Mouse (Mus musculus) kidney, embryonic 15.5 days (tissue): ENCODE results near the gene Opn1mw. TPM values are rescaled to one million over a fixed set of nuclear protein-coding genes. Genes with fewer than 3 reads are reported as not detected.
"Not testable (repeated sequence)": the region's sequence is repeated elsewhere in the genome, so short reads cannot be mapped to it uniquely, and the experiment has no call there.

Source experiments
- ATAC-seq: fragments of 200-750 bp; cut with Nextera tagmentation; replicated peaks from 2 replicates; pipeline ENCODE4 v1.8.0; 2017; ENCODE audit warnings: moderate TSS enrichment; ENCODE audit not compliant: low FRiP score
- H3K27ac ChIP-seq: fragments of 300-500 bp; sonication (generic); 2 replicates; pipeline ENCODE4 v1.5.1; 2015; ENCODE audit warnings: mild to moderate bottlenecking, inconsistent platforms
- H3K27me3 ChIP-seq: fragments of 300-500 bp; sonication (generic); 2 replicates; pipeline ENCODE4 v1.6.1; 2015; ENCODE audit warnings: inconsistent platforms
- H3K36me3 ChIP-seq: fragments of 300-500 bp; sonication (generic); 2 replicates; pipeline ENCODE4 v1.6.1; 2015; ENCODE audit warnings: inconsistent platforms
- H3K4me1 ChIP-seq: fragments of 300-500 bp; sonication (generic); 2 replicates; pipeline ENCODE4 v1.6.1; 2015; ENCODE audit warnings: inconsistent platforms
- H3K4me2 ChIP-seq: fragments of 300-500 bp; sonication (generic); 2 replicates; pipeline ENCODE4 v1.6.1; 2015; ENCODE audit warnings: moderate library complexity, mild to moderate bottlenecking, inconsistent platforms
- H3K4me3 ChIP-seq: fragments of 300-500 bp; sonication (generic); replicated peaks from 2 replicates; pipeline ENCODE4 v1.5.1; 2015; ENCODE audit warnings: mild to moderate bottlenecking, inconsistent platforms
- H3K9ac ChIP-seq: fragments of 300-500 bp; sonication (generic); 2 replicates; pipeline ENCODE4 v1.6.1; 2015; ENCODE audit warnings: mild to moderate bottlenecking, inconsistent platforms
- H3K9me3 ChIP-seq: fragments of 300-500 bp; sonication (generic); replicated peaks from 2 replicates; pipeline ENCODE4 v1.6.1; 2016; ENCODE audit warnings: inconsistent platforms
- WGBS: fragments of 180-500 bp; shearing (Covaris S2); methylation state at CpG from one replicate; pipeline ENCODE4 v1.1.7; 2015; ENCODE audit warnings: mixed read lengths; 5-methylcytosine and 5-hydroxymethylcytosine counted together
- polyA plus RNA-seq: library from polyadenylated mRNA; unstranded; fragments of >200 nt; fragmentation: Nextera tagmentation; extraction: Ambion mirVana; gene quantifications from 2 replicates; pipeline ENCODE4 v1.2.1, GENCODE M21; 2015

Gene Opn1mw
- not detected in 2 replicates for polyA plus RNA-seq

DNA sequence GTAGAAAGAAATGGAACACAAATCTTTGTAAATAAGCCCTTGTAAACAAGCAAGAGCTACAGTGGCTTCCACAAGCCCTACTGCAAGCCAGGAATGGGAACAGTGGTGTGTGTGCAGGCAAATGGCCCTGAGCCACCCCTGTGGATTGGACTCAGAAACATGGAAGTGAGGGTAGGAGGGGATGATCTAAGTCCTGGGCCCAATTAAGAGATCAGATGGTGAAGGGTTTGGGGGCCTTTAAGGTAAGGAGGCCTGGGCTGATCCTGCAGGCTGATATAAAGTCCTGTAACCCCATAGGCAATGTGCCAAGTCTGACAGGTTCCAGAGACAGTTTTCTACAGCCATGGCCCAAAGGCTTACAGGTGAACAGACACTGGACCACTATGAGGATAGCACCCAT lies at the start of gene Opn1mw:
Opn1mw (plus strand) TSS at position 301 of the 400 bp plus-strand sequence.
- Histone ChIP-seq H3K4me2 (no peak within 1 kb of the TSS), H3K27ac (no peak within 1 kb of the TSS), H3K27me3 (peaks cover 28% of the 10 kb centered on the region), H3K36me3 (no peaks in the 10 kb centered on the region), H3K9ac (no peak within 1 kb of the TSS), H3K4me1 (no peaks in the 10 kb centered on the region), H3K4me3 (no peak within 1 kb of the TSS), H3K9me3 (no peaks in the 10 kb centered on the region)
- ATAC-seq = no peak

DNA sequence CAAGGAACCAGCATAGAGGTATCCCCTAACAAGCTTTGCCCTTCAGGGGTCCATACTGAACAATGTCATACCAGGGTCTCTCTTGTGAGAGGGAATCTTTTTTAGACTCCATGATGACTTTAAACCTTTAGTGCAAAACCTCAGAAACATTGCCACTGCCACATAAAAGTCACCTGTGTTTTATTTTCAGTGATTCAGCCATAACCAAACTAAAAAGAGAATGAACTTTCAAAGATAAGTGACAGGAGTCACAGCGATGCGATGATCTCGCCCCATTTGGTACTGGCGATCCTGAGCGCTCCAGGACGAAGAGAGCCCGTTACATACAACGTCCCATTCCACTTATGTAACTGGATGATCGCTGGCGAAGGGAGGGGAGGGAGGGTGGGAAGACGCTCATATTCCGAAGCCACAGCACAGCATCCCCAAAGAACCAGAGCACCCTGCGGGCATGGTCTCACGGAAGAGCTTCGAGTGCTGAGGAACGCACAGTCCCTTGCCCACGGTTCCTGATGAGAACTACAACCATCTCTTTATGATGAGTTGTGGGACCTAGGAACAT lies 42.9 kb upstream of the Opn1mw start:
- Histone ChIP-seq H3K4me2 (peak overlapping the region; percentile 61), H3K9ac (peak overlapping the region; percentile 73), H3K4me3 (peak overlapping the region; percentile 63), H3K27ac (peak overlapping the region; percentile 95), H3K36me3 (0 out of 2 replicates have a peak, but pooled peaks cover 1% of the 10 kb centered on the region), H3K9me3 (no peaks in the 10 kb centered on the region), H3K4me1 (peaks cover 3% of the 10 kb centered on the region; the same call in 1 of the 2 replicates), H3K27me3 (peaks cover 19% of the 10 kb centered on the region; the same call in 1 of the 2 replicates)
- ATAC-seq = no peak
- 19% methylated on average over 17 of the region's 17 CpGs for WGBS

DNA sequence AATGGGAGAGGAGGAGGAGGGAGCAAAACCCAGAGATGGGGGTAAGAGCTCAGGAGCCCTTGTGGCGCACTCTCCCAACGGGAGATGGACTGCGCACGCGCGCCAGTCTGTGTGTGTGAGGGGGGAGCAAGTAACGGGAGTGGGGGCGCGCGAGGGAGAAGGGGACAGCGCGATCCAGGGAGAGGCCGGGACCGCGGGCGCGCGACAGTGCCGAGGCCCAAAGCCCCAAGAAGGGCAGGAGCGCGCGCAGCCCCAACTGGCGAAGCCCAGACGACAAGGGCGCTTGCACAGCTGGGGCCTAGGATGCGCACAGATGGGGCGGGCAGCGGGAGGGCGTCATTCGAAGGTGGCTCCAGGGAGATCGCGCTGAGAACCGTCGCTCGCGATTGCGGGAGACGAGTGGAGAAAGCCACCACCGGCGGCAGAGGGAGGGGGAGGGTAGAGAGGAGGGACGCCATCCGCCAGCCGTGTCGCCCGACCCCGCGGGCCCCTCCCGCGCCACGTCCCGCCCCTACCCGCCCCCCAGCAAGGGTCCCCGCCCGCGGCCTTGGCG lies 42.2 kb upstream of the Opn1mw start:
- peak overlapping the region; percentile 95 for H3K27ac ChIP-seq
- H3K4me2 ChIP-seq = peak overlapping the region; percentile 61
- H3K27me3 ChIP-seq = peaks cover 19% of the 10 kb centered on the region
- no peaks in the 10 kb centered on the region for H3K36me3 ChIP-seq
- H3K9me3 ChIP-seq = no peaks in the 10 kb centered on the region
- peaks cover 3% of the 10 kb centered on the region; the same call in 1 of the 2 replicates for H3K4me1 ChIP-seq
- H3K9ac ChIP-seq = peak overlapping the region; percentile 73
- peak overlapping the region; percentile 63 for H3K4me3 ChIP-seq
- 20% methylated on average over 37 of the region's 56 CpGs for WGBS
- ATAC-seq = peak; percentile 81

DNA sequence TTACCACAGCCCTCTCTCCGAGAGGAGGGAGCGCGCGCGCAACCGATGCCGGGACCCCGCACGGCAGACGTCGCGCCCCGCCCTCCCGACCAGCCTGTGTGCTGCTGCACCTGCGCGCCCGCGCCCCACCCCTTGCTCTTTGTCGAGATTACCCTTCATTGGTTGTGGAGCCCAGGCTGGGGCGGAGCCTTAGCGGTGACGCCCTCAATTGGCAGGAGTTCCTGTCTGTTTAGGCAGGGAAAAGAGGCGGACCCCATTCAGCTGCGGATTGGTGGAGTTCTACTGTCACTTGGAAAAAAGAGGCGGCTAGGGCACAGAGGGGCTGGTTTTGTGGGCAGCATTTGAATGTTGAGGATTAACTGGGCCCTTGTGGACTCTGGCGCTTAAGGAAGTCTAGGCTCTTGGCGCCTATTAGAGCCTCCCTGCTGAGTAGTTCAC lies 41.6 kb upstream of the Opn1mw start:
- WGBS = 19% methylated on average over 27 of the region's 27 CpGs
- Histone ChIP-seq H3K9ac (peak overlapping the region; percentile 73), H3K27me3 (peaks cover 19% of the 10 kb centered on the region), H3K27ac (peak overlapping the region; percentile 95), H3K9me3 (no peaks in the 10 kb centered on the region), H3K4me1 (peaks cover 3% of the 10 kb centered on the region; the same call in 1 of the 2 replicates), H3K36me3 (no peaks in the 10 kb centered on the region), H3K4me2 (peak overlapping the region; percentile 49), H3K4me3 (peak overlapping the region; percentile 63)
- peak; percentile 99 for ATAC-seq

DNA sequence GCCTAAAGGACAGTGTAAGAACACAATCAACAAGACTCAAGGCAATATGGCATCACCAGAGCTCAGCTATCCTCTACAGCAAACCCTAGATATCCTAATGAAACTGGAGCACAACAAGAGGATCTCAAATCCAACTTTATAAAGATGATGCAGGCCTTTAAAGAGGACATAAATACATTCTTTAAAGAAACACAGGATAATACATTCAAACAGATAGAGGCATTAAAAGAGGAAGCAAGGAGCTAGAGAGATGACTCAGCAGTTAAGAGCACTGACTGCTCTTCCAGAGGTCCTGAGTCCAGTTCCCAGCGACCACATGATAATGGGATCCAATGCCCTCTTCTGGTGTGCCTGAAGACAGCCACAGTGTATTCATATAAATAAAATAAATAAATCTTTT lies 32.1 kb upstream of the Opn1mw start:
- no peaks in the 10 kb centered on the region for H3K4me1 ChIP-seq
- no peaks in the 10 kb centered on the region for H3K36me3 ChIP-seq
- WGBS = 68% methylated on average over 1 of the region's 1 CpGs
- peaks cover 12% of the 10 kb centered on the region; the same call in 1 of the 2 replicates for H3K27me3 ChIP-seq
- no peak for ATAC-seq
- no peak overlapping the region for H3K27ac ChIP-seq
- H3K9ac ChIP-seq = no peak overlapping the region
- no peaks in the 10 kb centered on the region for H3K9me3 ChIP-seq
- no peak overlapping the region for H3K4me3 ChIP-seq
- H3K4me2 ChIP-seq = no peak overlapping the region

DNA sequence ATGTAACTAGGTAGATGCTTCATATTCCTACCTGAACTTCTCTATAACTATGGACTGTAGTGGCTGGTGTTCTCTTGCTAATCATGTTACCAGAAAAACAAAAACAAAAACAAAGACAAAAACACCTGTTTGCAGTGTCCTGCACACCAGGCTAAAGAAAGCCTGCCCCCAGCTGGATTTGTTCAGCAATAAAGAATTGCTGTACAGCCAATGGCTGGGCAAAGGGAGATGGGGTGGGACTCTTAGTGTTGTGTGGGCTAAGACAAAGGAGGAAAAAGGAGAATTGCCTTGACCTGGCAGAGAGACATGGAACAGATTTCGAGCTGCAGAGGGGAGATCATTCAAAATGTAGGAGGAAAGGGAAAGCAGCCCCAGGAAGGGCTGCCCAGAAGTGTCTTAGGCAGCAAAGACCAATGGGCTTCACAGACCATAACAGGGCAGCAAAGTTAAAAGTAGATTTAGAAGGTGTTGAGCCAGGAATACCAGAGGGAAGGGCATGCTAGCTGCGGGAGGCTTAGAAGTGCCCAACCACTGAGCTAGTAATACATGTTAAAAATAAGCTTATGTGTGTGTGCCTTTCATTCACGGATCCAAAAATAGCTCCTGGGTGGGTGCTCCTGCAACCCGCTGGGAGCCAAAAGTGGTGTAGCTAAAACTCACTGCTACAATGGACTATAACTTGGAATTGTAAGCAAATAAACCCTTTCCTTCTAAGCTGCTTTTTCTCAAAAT lies 23.6 kb upstream of the Opn1mw start:
- Histone ChIP-seq H3K9ac (no peak overlapping the region), H3K4me1 (no peaks in the 10 kb centered on the region), H3K36me3 (no peaks in the 10 kb centered on the region), H3K27me3 (peaks cover 27% of the 10 kb centered on the region; the same call in 1 of the 2 replicates), H3K4me3 (no peak overlapping the region), H3K4me2 (no peak overlapping the region), H3K27ac (no peak overlapping the region), H3K9me3 (no peaks in the 10 kb centered on the region)
- 62% methylated on average over 4 of the region's 4 CpGs for WGBS
- no peak for ATAC-seq

DNA sequence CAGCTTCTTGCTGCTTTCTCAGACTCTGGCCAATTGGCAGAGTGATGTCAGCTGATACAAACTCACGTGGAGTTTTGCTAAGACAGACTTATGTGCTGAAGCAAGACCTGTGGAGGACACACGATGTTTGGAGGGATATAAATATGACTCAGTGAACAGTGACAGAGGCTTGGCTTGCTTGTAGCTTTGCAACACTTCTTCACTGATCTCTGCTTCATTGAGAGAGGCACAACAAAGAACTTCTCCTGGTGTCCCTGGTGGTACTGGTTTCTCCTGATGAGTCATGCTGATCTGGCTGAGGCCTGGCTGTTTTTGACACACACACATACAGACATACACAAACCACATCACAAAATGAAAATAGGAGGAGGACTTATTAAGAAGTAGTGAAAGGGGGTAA lies 21.3 kb upstream of the Opn1mw start:
- H3K9ac ChIP-seq = no peak overlapping the region
- H3K4me3 ChIP-seq = no peak overlapping the region
- H3K4me2 ChIP-seq = no peak overlapping the region
- ATAC-seq = no peak
- no peaks in the 10 kb centered on the region for H3K4me1 ChIP-seq
- WGBS = 37% methylated on average over 2 of the region's 2 CpGs
- no peaks in the 10 kb centered on the region for H3K36me3 ChIP-seq
- H3K27me3 ChIP-seq = peaks cover 34% of the 10 kb centered on the region
- no peaks in the 10 kb centered on the region for H3K9me3 ChIP-seq
- H3K27ac ChIP-seq = no peak overlapping the region

DNA sequence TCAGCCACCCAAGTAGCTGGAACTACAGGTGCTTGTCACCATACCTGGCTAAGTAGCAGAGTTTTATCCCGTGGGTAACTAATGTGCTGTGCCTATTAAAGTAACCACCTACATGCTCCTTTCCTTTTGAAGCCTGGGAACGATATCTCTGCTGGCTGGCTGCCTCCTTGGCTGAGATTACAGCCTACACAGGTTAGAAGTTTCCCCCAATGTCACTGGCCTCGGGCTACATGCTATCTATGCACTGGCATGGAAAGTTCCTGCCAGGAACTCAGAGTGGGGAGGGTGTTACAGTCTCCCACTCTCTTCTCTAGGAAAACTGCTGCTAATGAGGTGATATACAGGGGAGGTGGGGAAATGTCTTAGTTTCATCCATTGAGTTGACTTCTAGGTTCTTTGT lies 18.5 kb upstream of the Opn1mw start:
- 36% methylated on average over 3 of the region's 3 CpGs for WGBS
- H3K9ac ChIP-seq = no peak overlapping the region
- ATAC-seq = no peak

DNA sequence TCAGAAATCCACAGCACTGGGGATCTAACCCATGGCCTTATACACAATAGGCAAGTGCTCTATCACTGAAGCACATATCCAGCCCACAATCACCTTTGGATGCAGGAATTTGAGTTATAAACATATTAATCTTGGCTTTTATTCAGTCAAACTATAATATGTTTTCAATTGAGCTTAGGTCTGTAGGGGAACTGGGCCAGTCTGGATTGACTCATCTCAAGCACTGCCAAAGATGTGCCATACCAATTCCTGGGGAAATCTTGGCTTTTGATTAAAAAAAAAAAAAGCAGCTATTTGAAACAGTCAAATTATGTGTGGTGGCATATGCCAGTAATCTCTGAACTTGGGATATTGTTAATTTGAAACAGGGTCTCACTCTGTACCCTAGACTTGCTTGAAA lies 13.2 kb upstream of the Opn1mw start:
- H3K36me3 ChIP-seq = no peaks in the 10 kb centered on the region
- no peaks in the 10 kb centered on the region for H3K9me3 ChIP-seq
- no peak overlapping the region for H3K4me2 ChIP-seq
- no peak overlapping the region for H3K27ac ChIP-seq
- no peak overlapping the region for H3K4me3 ChIP-seq
- H3K27me3 ChIP-seq = peaks cover 20% of the 10 kb centered on the region
- no peak for ATAC-seq
- H3K9ac ChIP-seq = no peak overlapping the region
- no peaks in the 10 kb centered on the region for H3K4me1 ChIP-seq

More for the DNA sequence above, 18.5 kb upstream of the Opn1mw start:
- H3K9me3 ChIP-seq = no peaks in the 10 kb centered on the region
- no peaks in the 10 kb centered on the region for H3K4me1 ChIP-seq
- no peaks in the 10 kb centered on the region for H3K36me3 ChIP-seq
- H3K27me3 ChIP-seq = peaks cover 29% of the 10 kb centered on the region
- H3K27ac ChIP-seq = no peak overlapping the region
- H3K4me3 ChIP-seq = no peak overlapping the region
- H3K4me2 ChIP-seq = no peak overlapping the region

DNA sequence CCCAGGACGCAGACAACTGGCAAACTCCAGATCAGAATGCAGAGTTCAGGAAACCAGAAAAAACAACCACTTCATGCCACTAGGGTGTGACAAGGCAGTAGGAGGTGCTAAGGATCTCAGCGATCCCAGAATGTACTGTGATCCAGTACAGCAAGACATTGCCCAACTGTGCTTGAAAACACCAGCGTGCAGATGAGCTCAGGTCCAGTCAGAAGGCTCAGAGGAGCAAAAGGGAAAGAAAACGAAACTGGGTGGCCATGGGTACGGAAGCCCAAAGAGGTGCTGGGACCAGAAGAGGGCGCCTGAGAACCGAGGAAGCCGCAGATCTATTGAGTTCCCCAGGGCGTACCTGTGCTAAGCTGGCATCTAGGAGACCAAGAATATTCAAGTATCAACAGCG lies 11.8 kb upstream of the Opn1mw start:
- Histone ChIP-seq H3K9ac (no peak overlapping the region), H3K4me1 (no peaks in the 10 kb centered on the region), H3K27me3 (peaks cover 15% of the 10 kb centered on the region), H3K4me3 (peak overlapping the region; percentile 27), H3K9me3 (no peaks in the 10 kb centered on the region), H3K36me3 (no peaks in the 10 kb centered on the region), H3K4me2 (peak overlapping the region; percentile 52), H3K27ac (no peak overlapping the region)
- ATAC-seq = peak; percentile 62
- WGBS = 15% methylated on average over 10 of the region's 10 CpGs

DNA sequence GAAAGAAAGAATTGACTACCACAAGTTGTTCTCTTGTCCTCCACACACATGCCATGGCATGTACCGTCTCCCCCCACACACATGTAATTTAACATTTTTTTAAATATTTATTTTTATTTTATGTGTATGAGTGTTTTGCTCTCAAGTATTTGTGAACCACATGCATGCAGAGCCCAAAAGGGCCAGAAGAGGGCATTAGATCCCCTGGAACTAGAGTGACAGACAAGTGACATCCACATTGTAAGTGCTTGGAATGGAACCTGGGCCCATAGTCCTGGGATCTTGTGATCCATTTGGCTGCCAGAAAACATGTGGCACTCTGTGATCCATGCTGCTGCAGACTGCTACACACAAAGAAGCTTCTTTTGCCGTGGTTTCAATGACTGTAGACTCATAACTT lies 2.3 kb upstream of the Opn1mw start:
- Histone ChIP-seq H3K27me3 (peaks cover 28% of the 10 kb centered on the region), H3K9me3 (no peaks in the 10 kb centered on the region), H3K4me3 (no peak overlapping the region), H3K27ac (no peak overlapping the region), H3K4me1 (no peaks in the 10 kb centered on the region), H3K9ac (no peak overlapping the region), H3K36me3 (no peaks in the 10 kb centered on the region), H3K4me2 (no peak overlapping the region)
- no peak for ATAC-seq
- WGBS = 62% methylated on average over 2 of the region's 2 CpGs

DNA sequence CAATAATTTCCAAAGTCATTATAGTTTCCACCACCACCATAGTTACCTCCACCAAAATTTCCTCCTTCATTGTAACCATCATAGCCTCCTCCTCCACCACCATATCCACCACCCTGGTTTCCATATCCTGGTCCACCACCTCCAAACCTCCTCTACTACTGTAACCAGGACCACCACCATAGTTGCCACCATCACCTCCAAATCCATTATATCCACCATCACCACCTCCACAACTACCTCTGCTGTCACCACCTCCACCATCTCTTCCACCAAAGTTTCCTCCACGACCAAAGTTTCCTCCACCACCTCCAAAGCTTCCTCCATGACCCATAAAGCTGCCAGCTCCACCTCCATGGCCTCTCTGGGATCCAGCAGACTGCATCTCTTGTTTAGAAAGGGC lies 8.0 kb downstream of the Opn1mw start, which contains the start of gene Mecp2:
Mecp2 (minus strand) TSS at position 101 of the 400 bp plus-strand sequence.
- H3K9ac ChIP-seq, H3K4me1 ChIP-seq, H3K4me3 ChIP-seq, H3K9me3 ChIP-seq, ATAC-seq, H3K4me2 ChIP-seq, H3K36me3 ChIP-seq, H3K27ac ChIP-seq: not testable (repeated sequence)
- 29% methylated on average over 1 of the region's 1 CpGs for WGBS
- H3K27me3 ChIP-seq = peaks cover 16% of the 10 kb centered on the region
